Mouse (Mus musculus): ENCODE measurements around the gene Golga7b. TPM values are rescaled to one million over a fixed set of nuclear protein-coding genes. Genes with fewer than 3 reads are reported as not detected.
A peak's percentile ranks its signal among the peaks of the same experiment; 100 is the strongest.

Golga7b gene
- polyA plus RNA-seq, 1 experiment = 115 TPM

DNA sequence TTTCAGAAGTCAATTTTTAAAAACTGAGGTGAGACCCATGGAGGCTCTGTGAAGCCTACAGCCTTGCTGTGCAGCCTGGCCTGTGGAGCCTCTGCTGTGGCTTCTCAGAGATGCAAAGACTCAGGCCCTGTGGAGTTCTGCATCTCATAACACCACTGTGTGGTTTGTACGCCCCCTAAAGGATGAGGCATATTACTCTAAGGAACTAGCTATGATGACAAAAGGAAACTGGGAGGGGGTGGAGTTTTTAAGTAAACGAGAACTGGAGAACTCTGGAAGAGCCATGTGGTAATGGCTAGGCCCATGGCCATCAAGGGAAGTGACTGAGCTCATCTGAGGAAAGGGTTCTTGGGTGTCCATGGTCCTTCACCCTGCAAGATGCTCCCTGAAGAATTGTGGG lies 64.0 kb downstream of the Golga7b start:
- TF ChIP-seq CTCF (IDR thresholded peaks at IDR 0.05; ENCODE audit: extremely low read depth, insufficient read depth, low read length) (no peak), POLR2A (IDR thresholded peaks at IDR 0.05; ENCODE audit: extremely low read depth, insufficient read depth, low read length) (no peak)
- Histone ChIP-seq H3K4me1 (ENCODE audit: control insufficient read depth, insufficient read depth, low read length) (no peaks in the 10 kb centered on the region), H3K4me3 (ENCODE audit: insufficient read depth, low read length) (no peak overlapping the region), H3K27ac (ENCODE audit: insufficient read depth, low read length) (no peak overlapping the region)

GRCm38 (mm10) chr19:42312191-42312590 lies 64.8 kb downstream of the Golga7b start:
- H3K27ac ChIP-seq (ENCODE audit: insufficient read depth, low read length) = no peak overlapping the region
- no peaks in the 10 kb centered on the region for H3K4me1 ChIP-seq (ENCODE audit: control insufficient read depth, insufficient read depth, low read length)
- no peak overlapping the region for H3K4me3 ChIP-seq (ENCODE audit: insufficient read depth, low read length)
- TF ChIP-seq POLR2A (IDR thresholded peaks at IDR 0.05; ENCODE audit: extremely low read depth, insufficient read depth, low read length) (no peak), CTCF (IDR thresholded peaks at IDR 0.05; ENCODE audit: extremely low read depth, insufficient read depth, low read length) (no peak)

GRCm38 (mm10) chr19:42315070-42315679 lies 67.8 kb downstream of the Golga7b start:
- no peak overlapping the region for H3K4me3 ChIP-seq (ENCODE audit: insufficient read depth, low read length)
- no peaks in the 10 kb centered on the region for H3K4me1 ChIP-seq (ENCODE audit: control insufficient read depth, insufficient read depth, low read length)
- no peak overlapping the region for H3K27ac ChIP-seq (ENCODE audit: insufficient read depth, low read length)
- TF ChIP-seq POLR2A (IDR thresholded peaks at IDR 0.05; ENCODE audit: extremely low read depth, insufficient read depth, low read length) (no peak), CTCF (IDR thresholded peaks at IDR 0.05; ENCODE audit: extremely low read depth, insufficient read depth, low read length) (no peak)

DNA sequence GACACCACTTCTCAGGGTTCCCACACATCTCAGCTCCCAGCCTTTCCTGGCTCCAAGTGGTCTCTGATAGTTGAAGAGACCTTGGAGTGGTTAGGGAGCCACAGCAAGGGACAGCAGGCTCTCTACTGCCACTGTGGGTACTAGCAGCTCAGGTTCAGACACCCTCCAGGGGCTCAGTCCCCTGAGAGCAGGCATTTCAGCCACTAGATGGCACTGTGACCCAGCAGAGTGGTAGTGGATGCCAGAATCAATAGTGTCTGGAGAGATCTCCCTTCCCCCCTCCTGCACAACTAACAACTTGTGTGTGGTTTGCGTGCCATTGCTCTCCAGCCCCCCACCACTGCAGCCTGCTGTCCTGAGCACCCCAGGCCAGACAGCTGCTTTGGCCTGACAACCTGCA lies 68.5 kb downstream of the Golga7b start:
- TF ChIP-seq POLR2A (IDR thresholded peaks at IDR 0.05; ENCODE audit: extremely low read depth, insufficient read depth, low read length) = no peak
- peak; percentile 97 for TF ChIP-seq CTCF (IDR thresholded peaks at IDR 0.05; ENCODE audit: extremely low read depth, insufficient read depth, low read length)
- Histone ChIP-seq H3K4me1 (ENCODE audit: control insufficient read depth, insufficient read depth, low read length) (no peaks in the 10 kb centered on the region), H3K27ac (ENCODE audit: insufficient read depth, low read length) (no peak overlapping the region), H3K4me3 (ENCODE audit: insufficient read depth, low read length) (no peak overlapping the region)

DNA sequence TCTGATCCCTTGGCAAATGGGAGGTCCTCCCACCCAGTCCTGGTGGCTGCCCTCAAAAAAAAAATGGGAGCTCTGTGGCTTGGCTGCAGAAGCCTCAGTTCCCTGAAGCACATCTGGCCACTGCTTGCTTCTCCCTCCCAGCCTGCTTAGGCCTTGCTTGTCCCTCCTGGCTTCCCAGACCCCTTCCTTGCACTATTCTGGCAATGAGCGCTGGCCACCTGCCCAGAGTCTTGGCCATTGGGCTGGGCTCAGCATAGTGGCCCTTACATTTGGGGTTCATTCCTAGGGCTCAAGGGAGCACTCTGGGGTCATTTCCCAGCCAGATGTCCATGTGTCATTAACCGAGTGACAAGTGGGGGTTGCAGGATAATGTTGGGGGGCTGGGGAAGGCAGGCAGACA lies 69.2 kb downstream of the Golga7b start:
- 0 out of 2 replicates have a peak overlapping the region, but pooled peaks have one; percentile 3 for H3K27ac ChIP-seq (ENCODE audit: insufficient read depth, low read length)
- no peaks in the 10 kb centered on the region for H3K4me1 ChIP-seq (ENCODE audit: control insufficient read depth, insufficient read depth, low read length)
- no peak for TF ChIP-seq POLR2A (IDR thresholded peaks at IDR 0.05; ENCODE audit: extremely low read depth, insufficient read depth, low read length)
- TF ChIP-seq CTCF (IDR thresholded peaks at IDR 0.05; ENCODE audit: extremely low read depth, insufficient read depth, low read length) = no peak
- H3K4me3 ChIP-seq (ENCODE audit: insufficient read depth, low read length) = no peak overlapping the region

DNA sequence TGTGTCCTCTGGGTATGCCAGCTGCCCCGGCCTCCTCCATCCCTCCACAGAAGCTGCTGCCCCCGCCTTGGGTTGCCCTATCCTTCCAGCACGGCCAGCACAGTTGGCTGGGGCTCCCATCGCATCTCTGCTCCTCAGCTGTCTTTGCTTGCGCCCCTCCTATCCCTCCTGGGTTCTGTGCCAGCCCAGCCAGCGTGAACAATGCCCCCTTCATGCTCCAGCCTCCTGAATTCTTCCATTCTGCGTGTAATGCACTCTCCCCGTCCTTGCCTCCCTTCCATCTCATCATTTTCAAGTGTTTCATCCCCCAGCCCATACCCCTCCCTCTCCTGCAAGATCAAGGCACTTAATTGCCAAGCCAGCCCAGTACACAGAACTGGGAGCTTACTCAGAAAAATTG lies 69.6 kb downstream of the Golga7b start:
- TF ChIP-seq CTCF (IDR thresholded peaks at IDR 0.05; ENCODE audit: extremely low read depth, insufficient read depth, low read length) (no peak), POLR2A (IDR thresholded peaks at IDR 0.05; ENCODE audit: extremely low read depth, insufficient read depth, low read length) (no peak)
- H3K4me3 ChIP-seq (ENCODE audit: insufficient read depth, low read length) = no peak overlapping the region
- no peaks in the 10 kb centered on the region for H3K4me1 ChIP-seq (ENCODE audit: control insufficient read depth, insufficient read depth, low read length)
- H3K27ac ChIP-seq (ENCODE audit: insufficient read depth, low read length) = 0 out of 2 replicates have a peak overlapping the region, but pooled peaks have one; percentile 3

GRCm38 (mm10) chr19:42317648-42318425 lies 70.5 kb downstream of the Golga7b start:
- TF ChIP-seq CTCF (IDR thresholded peaks at IDR 0.05; ENCODE audit: extremely low read depth, insufficient read depth, low read length) = no peak
- no peak for TF ChIP-seq POLR2A (IDR thresholded peaks at IDR 0.05; ENCODE audit: extremely low read depth, insufficient read depth, low read length)
- Histone ChIP-seq H3K4me1 (ENCODE audit: control insufficient read depth, insufficient read depth, low read length) (no peaks in the 10 kb centered on the region), H3K27ac (ENCODE audit: insufficient read depth, low read length) (no peak overlapping the region; the same call in 1 of the 2 replicates), H3K4me3 (ENCODE audit: insufficient read depth, low read length) (no peak overlapping the region)

Other genes starting within 250 kb of the Golga7b start
- 0.33 and 0.45 TPM in 2 replicates for gene Ankrd2, start 211.6 kb upstream of the Golga7b start, polyA plus RNA-seq (2012; rRNA removed)
- gene Hoga1, start 202.0 kb upstream of the Golga7b start, polyA plus RNA-seq (2012; rRNA removed) = 1.4 and 1.9 TPM in 2 replicates
- gene 4933411K16Rik, start 195.3 kb upstream of the Golga7b start, polyA plus RNA-seq (2012; rRNA removed) = 0.08 and 0.13 TPM in 2 replicates
- 84.2 and 91.9 TPM in 2 replicates for gene Morn4, start 161.2 kb upstream of the Golga7b start, polyA plus RNA-seq (2012; rRNA removed)
- 56.8 and 57.0 TPM in 2 replicates for gene Pi4k2a, start 157.1 kb upstream of the Golga7b start, polyA plus RNA-seq (2012; rRNA removed)
- gene Avpi1, start 118.5 kb upstream of the Golga7b start, polyA plus RNA-seq (2012; rRNA removed) = 36.3 and 41.1 TPM in 2 replicates
- gene Marveld1, start 100.2 kb upstream of the Golga7b start, polyA plus RNA-seq (2012; rRNA removed) = 14.4 and 16.8 TPM in 2 replicates
- gene Zfyve27, start 83.6 kb upstream of the Golga7b start, polyA plus RNA-seq (2012; rRNA removed) = 107 and 126 TPM in 2 replicates
- 1.2 and 1.9 TPM in 2 replicates for gene Sfrp5, start 45.3 kb upstream of the Golga7b start, polyA plus RNA-seq (2012; rRNA removed)
- 48.1 and 53.4 TPM in 2 replicates for gene Crtac1, start 184.2 kb downstream of the Golga7b start, polyA plus RNA-seq (2012; rRNA removed)

Measured in cortical plate, adult 2 months (tissue).